Mouse (Mus musculus): ENCODE results near the gene Spsb1.

GRCm38 (mm10) chr4:149935470-149935869 lies 19.4 kb downstream of the Spsb1 start:
- TF ChIP-seq CTCF (IDR thresholded peaks at IDR 0.05; ENCODE audit: control insufficient read depth, insufficient read depth, insufficient read length): no peak
- no peak for TF ChIP-seq MAX (IDR thresholded peaks at IDR 0.05)
- TF ChIP-seq MYOD1 (IDR thresholded peaks at IDR 0.05; ENCODE audit: control insufficient read depth, insufficient read length, low read depth): no peak
